In the genomic region with DNA sequence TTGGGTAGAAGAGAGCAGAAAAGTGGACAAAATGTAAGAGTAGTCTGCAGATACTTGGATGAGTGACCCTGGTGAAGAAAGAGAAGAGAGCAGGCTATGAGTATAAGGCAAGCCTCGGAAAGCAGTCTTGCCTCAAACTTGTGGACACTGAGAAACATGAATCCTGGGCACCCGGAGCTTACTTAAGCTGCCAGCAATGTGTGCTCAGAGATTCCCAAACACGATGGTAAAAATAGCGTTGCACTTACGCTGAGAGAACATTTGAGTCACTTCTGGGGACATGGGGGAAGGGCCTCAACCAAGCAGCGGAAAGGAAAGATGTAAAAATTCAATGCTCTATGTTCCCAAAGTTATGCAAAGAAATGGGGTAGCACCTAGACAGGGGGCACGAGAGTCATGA, we compare ENCODE assay signal across 12 mouse cellular contexts. TPM values are rescaled to one million over a fixed set of nuclear protein-coding genes. Genes with fewer than 3 reads are reported as not detected.
DNase-seq lines count a peak whose midpoint lies in the region; ATAC-seq lines count a peak whose summit lies in the region.
"Had no signal": no experiment of that assay in that cellular context is flagged by ENCODE, and none has a peak within 500 bp of the region (broad histone marks: within the 10 kb centered on the region; RNA-seq: fewer than 3 reads in every experiment).

No protein-coding gene starts in this region.

- DNase-seq in frontal cortex, postnatal 10 days (ENCODE audit: low spot score in 2 of 2) = no peak
- DNase-seq in right cerebral cortex, adult 18-20 months = peak; percentile 78
- DNase-seq in right cerebral cortex, postnatal 4 days = no peak
- DNase-seq in heart, postnatal 4 days = peak; percentile 25
- DNase-seq in adrenal gland, postnatal 25 days = no peak
- DNase-seq in cerebellum, adult 11 months = no peak
- no peak for DNase-seq in kidney, postnatal 25 days
- DNase-seq: cerebellum, adult 9-10 months; lung, adult 2 months; thymus, postnatal 4 days had no signal

- peak; percentile 100 for ATAC-seq in frontal cortex, adult (ENCODE audit: low TSS enrichment)

RNA-seq across cellular contexts. Expression of gene Myf6, which starts 5.1 kb away (rescaled TPM):
- total RNA-seq in heart, postnatal 4 days (2021) = under 1 TPM in 1 of 2 experiments, not detected in 1; 0.20 TPM
- not detected in 2 replicates for total RNA-seq in adrenal gland, postnatal 25 days (2021)
- total RNA-seq: heart, postnatal 14 days had no signal

RNA-seq across cellular contexts. Expression of gene Myf5, which starts 13.7 kb away (rescaled TPM):
- total RNA-seq in heart, postnatal 4 days (2021) = not detected
- not detected in 2 replicates for total RNA-seq in adrenal gland, postnatal 25 days (2021)
- total RNA-seq: heart, postnatal 14 days had no signal

Comparison
In these comparisons a context has a peak if more than half of its experiments do, and no peak if none do; other contexts are left out.
1. DNase-seq: peak in right cerebral cortex, adult 18-20 months (single experiment) and heart, postnatal 4 days (single experiment); none in frontal cortex, postnatal 10 days (0 of 2), right cerebral cortex, postnatal 4 days (single experiment), adrenal gland, postnatal 25 days (single experiment), cerebellum, adult 11 months (single experiment) and kidney, postnatal 25 days (0 of 2).